Comparison of ENCODE assay signal across 15 mouse cellular contexts in the genomic region with DNA sequence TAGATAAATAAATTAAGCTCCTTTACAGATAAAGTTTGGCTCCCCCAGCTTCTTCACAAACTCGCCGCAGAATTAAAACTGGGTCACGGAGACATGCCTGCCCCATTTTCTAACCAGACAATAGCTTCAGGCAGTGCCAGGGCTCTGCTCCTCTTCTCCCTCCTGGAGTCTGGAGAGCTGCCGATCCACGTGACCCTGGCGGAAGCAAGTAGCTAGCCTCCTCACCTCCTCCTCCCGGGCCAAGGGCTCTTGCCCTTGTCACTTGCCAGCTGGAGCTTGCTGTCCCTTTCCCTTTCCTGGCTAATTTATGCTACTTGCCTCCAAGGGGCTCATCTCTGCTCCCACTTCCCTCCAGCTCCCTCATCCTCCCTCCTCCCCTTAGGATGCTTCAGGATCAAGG.
DNase-seq lines count a peak whose midpoint lies in the region; ATAC-seq lines count a peak whose summit lies in the region.
"Had no signal": no experiment of that assay in that cellular context is flagged by ENCODE, and none has a peak within 500 bp of the region (broad histone marks: within the 10 kb centered on the region; RNA-seq: fewer than 3 reads in every experiment).

No protein-coding gene starts in this region.

- 72% methylated on average over 7 of the region's 7 CpGs for WGBS in heart, embryonic 11.5 days (ENCODE audit: insufficient replicate concordance)

- no peaks in the 10 kb centered on the region for H3K36me3 ChIP-seq in heart, embryonic 11.5 days (ENCODE audit: control insufficient read depth, insufficient read depth, low read length)
- H3K36me3 ChIP-seq: embryonic facial prominence, embryonic 10.5 days; G1E; hindbrain, embryonic 13.5 days; limb, embryonic 12.5 days had no signal

- no peak overlapping the region for H3K4me3 ChIP-seq in heart, embryonic 11.5 days (ENCODE audit: low read depth, low read length)
- H3K4me3 ChIP-seq: embryonic facial prominence, embryonic 10.5 days; hindbrain, embryonic 13.5 days; limb, embryonic 12.5 days had no signal

- H3K27ac ChIP-seq in heart, embryonic 11.5 days (ENCODE audit: low read depth, low read length): no peak overlapping the region
- H3K27ac ChIP-seq: embryonic facial prominence, embryonic 10.5 days; hindbrain, embryonic 13.5 days; limb, embryonic 12.5 days had no signal

- H3K4me2 ChIP-seq in heart, embryonic 11.5 days: no peak overlapping the region
- H3K4me2 ChIP-seq: hindbrain, embryonic 13.5 days; limb, embryonic 12.5 days; midbrain, embryonic 11.5 days had no signal

- peaks cover 7% of the 10 kb centered on the region; the same call in 1 of the 2 replicates for H3K9me3 ChIP-seq in heart, embryonic 11.5 days (replicated peaks; ENCODE audit: control insufficient read depth, low read length)

- intact Hi-C loops in left cerebral cortex, postnatal 14 days (cut with DNase I): no loop called here

- no peak for ATAC-seq in heart, embryonic 11.5 days (replicated peaks; ENCODE audit: insufficient number of reproducible peaks, low FRiP score, low TSS enrichment)

- H3K9ac ChIP-seq in heart, embryonic 11.5 days (ENCODE audit: low read depth, low read length): no peak overlapping the region
- H3K9ac ChIP-seq: hindbrain, embryonic 13.5 days; limb, embryonic 12.5 days had no signal

- DNase-seq in heart, adult 11 months: peak; percentile 28
- DNase-seq in cerebellum, adult 11 months: peak; percentile 30
- DNase-seq in cerebellum, postnatal 14 days: peak; percentile 50 to 63
- peak; percentile 5 to 34 for DNase-seq in kidney, postnatal 4 days
- DNase-seq in liver: no peak
- DNase-seq in left cerebral cortex, postnatal 14 days (ENCODE audit: low spot score in 2 of 2): no peak
- DNase-seq: layer of hippocampus, postnatal 36 days; lung, postnatal 36 days; right cerebral cortex, adult 18-20 months had no signal

- no peaks in the 10 kb centered on the region for H3K27me3 ChIP-seq in heart, embryonic 11.5 days (ENCODE audit: control insufficient read depth, insufficient read depth, low read length)
- H3K27me3 ChIP-seq: hindbrain, embryonic 13.5 days; limb, embryonic 12.5 days had no signal

- 0 out of 2 replicates have a peak, but pooled peaks cover 3% of the 10 kb centered on the region for H3K4me1 ChIP-seq in heart, embryonic 11.5 days (ENCODE audit: control insufficient read depth, insufficient read depth, low read length)
- H3K4me1 ChIP-seq: limb, embryonic 12.5 days had no signal

Comparison
In these comparisons a context has a peak if more than half of its experiments do, and no peak if none do; other contexts are left out.
1. DNase-seq: peak in heart, adult 11 months (single experiment), cerebellum, adult 11 months (single experiment), cerebellum, postnatal 14 days (2 of 2) and kidney, postnatal 4 days (2 of 2); none in liver (single experiment) and left cerebral cortex, postnatal 14 days (0 of 2).